Mouse (Mus musculus) mouse trophoblast stem cell (cell line): ENCODE results near the gene Csnk2b.

Source experiments
- in situ Hi-C, 2 experiments: fragments of 300-500 bp; cut with MseI, MboI; formaldehyde crosslinking; loops; 2 replicates in 1 of 2; 3 replicates in 1 of 2; pipeline ENCODE4 v1.15.1; 2025

Gene Csnk2b

DNA sequence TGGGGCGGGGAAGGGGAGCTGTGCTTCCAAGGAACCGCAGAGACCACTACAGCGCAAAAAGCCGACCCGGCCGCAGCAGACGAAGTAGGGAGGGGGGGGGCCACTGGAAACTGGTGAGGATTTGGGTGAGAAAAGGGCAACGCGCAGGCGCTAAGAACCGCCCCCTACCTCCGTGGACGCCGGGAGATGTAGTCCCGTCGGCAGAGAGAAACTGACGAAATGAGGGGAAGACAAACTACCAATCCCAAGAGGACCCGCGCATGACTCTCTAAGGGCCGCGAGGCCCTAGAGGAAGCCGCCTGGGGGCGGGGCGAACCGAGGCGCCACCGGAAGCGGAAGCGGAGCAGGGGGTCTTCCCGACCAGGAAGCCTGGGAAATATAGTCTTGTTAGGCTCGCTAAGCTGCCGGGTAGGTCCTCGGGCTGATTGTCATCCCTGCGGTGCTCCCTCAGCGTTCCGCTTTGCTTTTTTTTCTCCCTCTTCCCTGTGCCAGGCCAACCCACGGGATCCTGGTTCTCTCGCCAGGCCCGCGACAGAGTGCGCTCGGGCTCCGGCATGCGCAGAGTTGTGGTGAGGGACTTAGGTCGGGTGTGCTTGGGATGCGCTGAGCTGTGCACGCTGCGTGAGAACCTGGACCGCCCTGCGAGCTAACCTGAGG is 582 bp downstream of the Csnk2b start, which contains the start of gene Gpank1:
TSS of gene Gpank1 (plus strand) at position 313 of the 657 bp plus-strand sequence.
- in situ Hi-C loops = loop anchor here in 1 of 2 experiments (25.0 kb wide), 1 partner anchor 109 kb away; the partner anchor contains the start of genes Vars and Vwa7

DNA sequence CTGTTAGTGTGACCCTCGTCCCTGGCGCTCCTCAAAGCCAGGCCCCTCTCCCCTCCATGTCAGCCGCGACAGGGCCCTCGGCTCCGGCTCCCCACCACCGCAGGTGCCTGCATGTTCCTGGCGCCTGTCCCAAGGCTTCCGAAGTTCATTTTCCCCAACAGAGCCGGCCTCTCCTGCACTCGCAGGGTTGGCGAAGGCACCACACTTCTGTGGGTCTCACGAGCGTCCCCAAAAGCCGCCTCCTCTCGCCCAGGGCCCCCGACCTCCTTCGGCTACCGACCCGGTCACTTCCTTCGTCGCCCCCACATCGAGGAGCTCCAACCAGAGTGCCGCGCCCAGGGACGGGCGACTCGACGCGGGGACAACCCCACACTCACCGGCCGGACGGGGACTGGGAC is 1.1 kb downstream of the Csnk2b start:
- in situ Hi-C loops = loop anchor here in 1 of 2 experiments (25.0 kb wide), 1 partner anchor 108 kb away; the partner anchor contains the start of genes Vars and Vwa7

DNA sequence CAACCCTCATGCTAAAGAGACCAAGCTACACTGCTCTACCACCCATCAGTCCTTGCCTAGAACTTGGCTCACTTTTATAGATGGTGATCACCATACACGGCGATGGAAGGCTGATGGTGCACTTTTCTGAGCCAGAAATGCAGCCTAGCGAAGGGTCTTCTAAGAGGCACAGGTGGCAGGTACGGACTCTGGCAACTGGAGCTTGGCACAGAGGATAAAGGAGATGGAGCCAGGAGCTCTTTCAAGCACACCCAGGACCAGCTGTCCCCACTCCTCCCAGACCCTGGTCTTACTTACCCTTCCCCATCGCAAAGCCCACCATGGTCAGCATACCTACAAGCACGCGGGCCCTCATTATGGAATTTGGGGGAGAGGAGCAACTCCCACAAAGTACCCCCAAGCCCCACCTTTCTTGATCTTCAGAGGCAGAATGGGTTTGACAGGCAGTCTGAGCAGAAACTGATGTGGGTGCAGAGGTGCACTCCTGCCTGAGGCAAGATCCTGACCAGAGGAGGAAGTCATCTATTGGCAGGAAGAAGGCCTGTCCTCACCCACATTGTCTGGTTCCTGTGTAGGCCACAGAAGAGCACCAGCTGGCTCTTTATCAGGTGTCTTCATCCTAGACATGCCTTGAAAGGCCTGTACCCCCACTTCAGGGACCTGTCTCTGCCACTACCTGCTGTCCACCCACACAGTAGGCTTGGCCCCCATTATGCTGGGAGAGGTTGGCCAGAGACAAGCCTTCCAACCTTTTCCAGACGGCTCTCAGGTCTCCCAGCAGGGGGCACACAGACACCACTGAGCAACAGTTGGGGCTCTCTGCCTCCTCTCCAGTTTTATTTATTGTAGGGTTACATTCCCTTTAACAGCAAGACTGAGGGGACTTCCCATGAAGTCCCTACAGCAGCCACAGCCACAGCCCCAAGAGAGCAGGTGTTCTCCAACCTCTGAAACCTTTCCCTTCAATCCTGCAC is 6.5 kb downstream of the Csnk2b start, which contains the start of gene Ly6g5b:
TSS of gene Ly6g5b (minus strand) at position 383 of the 974 bp plus-strand sequence.
- in situ Hi-C loops = loop anchor here in 1 of 2 experiments (25.0 kb wide), 1 partner anchor 103 kb away; the partner anchor contains the start of genes Vars and Vwa7

DNA sequence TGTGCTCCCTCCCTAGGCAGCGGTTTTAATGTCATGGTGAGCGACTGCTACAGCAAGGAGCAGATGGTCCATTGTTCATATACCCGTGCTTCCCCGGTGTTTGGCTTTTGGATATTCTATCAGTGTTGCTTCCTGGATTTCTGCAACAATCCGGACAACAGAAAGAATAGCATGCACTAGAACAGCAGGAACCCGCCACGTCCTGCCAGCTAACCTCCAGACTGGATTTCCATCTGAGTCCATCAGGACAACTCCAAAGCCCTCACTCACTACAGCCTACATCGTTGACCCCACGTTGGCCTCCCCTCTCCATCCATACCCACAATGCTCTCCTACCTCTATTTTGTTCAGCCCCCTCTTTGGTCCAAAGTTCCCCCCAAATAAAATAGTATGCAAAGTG is 10.1 kb downstream of the Csnk2b start:
- in situ Hi-C loops = loop anchor here in 1 of 2 experiments (25.0 kb wide), 1 partner anchor 99 kb away; the partner anchor contains the start of genes Vars and Vwa7

DNA sequence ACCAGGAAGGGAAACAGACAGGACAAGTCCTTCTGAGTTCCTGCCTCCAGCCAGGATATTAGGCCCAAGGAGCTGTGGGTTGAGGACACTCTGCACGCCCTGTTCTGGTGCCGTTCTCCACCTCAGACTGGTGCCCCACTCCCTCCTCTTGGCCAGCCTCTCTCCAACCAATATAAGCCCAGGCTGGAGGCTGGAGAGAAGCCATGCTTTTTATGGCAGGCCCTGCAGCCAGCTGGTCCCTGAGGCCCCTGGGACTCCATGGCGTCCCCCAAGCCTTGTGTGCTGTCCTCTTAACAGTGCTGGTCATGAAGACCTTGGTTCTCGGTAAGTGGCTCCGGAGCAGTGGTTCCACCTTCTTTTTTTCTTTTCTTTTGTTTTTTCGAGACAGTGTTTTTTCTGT is 13.8 kb downstream of the Csnk2b start, which contains the start of gene Ly6g5c:
TSS of gene Ly6g5c (plus strand) at position 183 of the 400 bp plus-strand sequence.
- in situ Hi-C loops = loop anchor here (5.0 to 25.0 kb wide), 2 partner anchors 86 to 96 kb away; partner anchors contain the start of genes Vars (in 1 of the 2) and Vwa7 (in 1 of the 2)

DNA sequence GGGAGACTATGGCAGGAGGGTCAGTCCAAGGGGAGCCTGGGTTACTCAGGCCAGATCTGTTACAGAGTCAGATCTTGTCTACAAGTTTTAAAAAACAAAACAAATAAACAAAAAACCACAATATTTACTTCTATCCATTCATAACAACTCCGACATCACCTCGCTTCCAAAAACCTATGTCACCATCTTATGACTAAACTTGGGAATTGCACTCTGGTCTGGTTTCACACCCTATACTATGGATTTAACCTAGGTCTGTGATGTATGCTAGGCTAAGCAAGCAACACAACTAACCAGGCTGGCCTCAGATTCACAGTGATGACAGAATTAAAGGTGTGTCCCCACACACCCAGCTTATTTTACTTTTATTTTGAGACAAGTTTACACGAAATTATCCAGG is 15.3 kb downstream of the Csnk2b start:
- in situ Hi-C loops = loop anchor here (5.0 to 25.0 kb wide), 2 partner anchors 84 to 94 kb away; partner anchors contain the start of genes Vars (in 1 of the 2) and Vwa7 (in 1 of the 2)

DNA sequence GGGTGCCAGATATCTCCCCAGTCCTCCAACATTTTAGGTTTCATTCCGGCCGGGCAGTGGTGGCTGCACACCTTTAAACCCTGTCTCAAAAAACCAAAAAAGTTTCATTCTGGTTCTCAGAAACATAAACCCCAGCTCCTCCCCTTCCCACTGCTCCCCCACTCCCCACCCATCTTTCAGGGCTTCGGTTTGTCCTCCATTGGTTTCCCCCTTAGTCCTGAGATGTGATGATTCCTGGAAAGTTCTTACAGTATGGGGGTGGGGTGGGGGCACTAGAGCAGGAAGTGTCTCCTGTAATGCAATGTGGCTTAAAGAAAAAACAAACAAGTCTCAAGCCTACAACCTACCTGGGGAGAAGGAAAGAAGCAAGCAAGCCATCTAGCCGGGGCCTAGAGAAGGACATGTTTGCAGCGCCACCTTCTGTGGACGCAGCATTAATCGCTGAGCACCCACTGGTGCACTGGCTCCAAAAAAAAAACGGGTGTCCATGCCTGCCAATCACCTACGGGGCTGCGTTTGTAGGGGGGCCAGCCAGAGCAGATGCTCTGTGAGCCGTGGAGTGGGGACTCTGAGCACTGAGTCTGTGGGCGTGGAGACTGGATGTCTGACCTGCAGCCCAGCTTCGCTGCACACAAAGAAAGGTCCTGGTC is 16.0 kb downstream of the Csnk2b start:
- in situ Hi-C loops = loop anchor here (5.0 to 25.0 kb wide), 2 partner anchors 84 to 94 kb away; partner anchors contain the start of genes Vars (in 1 of the 2) and Vwa7 (in 1 of the 2)

DNA sequence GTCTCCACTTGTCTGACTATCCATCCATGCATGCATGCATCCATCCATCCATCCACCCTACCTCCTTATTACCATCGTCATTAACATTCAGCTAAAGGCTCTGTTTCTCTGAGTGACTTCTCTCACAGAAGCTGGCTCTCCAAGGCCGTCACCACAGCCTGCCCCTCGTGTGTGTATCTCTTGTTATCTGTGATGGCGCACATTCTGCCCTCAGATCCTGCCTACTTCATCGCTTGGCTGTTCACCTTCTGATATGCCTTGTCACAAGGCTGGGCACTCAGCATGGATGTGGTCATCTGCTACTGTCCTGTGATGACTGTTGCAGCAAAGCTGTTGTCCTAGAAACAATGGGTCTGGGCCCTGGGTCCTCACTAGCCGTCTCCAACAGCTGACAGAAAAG is 17.1 kb downstream of the Csnk2b start:
- in situ Hi-C loops = loop anchor here (5.0 to 25.0 kb wide), 2 partner anchors 82 to 92 kb away; partner anchors contain the start of genes Vars (in 1 of the 2) and Vwa7 (in 1 of the 2)

DNA sequence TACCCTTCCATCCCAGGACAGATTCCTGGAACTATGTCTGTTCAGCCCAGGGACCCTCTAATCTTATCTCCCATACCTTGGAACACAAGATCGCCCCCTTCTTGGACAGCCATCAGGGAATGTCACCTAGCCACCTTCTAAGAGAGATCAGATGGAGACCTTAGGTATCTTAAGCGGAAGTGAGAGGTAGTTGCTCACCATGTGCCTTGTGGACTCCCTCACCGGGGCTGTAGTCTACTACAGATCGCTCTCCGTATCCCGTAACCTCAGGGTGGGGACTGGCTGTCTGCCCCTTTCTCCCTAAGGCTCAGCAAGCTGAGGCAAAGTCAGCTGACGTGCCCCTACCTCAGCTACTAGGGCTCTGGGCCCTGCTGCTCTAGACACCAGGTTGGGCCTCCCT is 17.8 kb downstream of the Csnk2b start:
- in situ Hi-C loops = loop anchor here in 1 of 2 experiments (25.0 kb wide), 1 partner anchor 92 kb away; the partner anchor contains the start of genes Vars and Vwa7

DNA sequence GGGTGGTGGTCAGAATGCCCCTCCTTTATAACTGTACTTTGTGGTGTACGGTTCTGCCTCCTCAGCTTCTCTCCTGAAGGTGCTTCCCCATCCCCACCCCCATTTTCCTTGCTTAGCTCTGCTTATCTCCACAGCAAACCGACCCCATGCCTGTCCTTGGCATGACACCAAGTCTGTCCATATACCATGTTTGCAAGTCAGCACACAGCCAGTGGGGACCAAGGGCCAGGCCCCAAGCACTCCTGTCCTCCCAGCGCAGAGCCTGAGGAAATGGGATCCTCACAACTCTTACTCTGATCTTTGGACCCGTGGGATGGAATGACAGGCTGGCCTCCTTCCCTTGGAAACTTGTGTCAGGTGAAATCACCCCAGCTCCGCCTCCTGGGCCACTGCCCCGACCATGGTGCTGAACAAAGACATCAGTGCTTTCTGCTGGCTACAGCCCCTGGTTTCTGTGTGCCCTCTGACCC is 18.6 kb downstream of the Csnk2b start:
- in situ Hi-C loops = loop anchor here in 1 of 2 experiments (25.0 kb wide), 1 partner anchor 91 kb away; the partner anchor contains the start of genes Vars and Vwa7

DNA sequence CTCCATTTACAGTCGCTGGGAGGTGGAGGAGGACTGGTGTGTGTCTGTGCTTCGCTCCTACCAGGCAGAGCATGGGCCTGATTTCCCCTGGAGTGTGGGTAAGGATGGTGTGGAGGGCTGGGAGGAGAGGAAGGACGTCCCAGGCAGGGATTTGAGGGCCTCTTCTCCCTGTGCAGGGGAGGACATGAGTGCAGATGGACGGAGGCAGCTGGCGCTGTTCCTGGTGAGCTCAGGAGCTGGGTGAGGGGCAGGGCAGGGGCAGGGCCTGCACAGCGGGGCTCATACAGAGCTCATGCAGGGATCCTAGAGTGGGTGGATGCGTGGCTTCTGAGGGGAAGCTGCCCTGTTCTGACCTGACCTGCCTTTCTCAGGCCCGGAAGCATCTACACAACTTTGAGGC is 19.6 kb downstream of the Csnk2b start:
- in situ Hi-C loops = loop anchor here in 1 of 2 experiments (25.0 kb wide), 1 partner anchor 90 kb away; the partner anchor contains the start of genes Vars and Vwa7

DNA sequence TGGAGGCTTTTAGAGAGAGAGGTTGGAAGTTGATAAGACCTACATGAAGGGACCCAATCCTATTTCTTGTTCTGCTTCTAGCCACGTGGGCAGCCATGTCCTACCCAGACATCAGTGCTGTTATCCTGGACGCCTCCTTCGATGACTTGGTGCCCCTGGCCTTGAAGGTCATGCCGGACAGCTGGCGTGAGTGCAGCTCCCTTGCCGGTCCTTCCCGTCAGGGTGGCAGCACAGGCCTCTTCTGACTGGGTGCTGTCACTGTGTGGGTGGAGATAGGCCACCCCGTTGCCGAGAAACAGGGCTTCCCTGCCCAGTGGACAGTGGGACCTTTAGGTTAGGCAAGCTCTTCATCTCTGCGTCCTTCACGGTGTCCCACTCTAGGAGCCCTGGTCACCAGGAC is 20.7 kb downstream of the Csnk2b start:
- in situ Hi-C loops = loop anchor here in 1 of 2 experiments (25.0 kb wide), 1 partner anchor 89 kb away; the partner anchor contains the start of genes Vars and Vwa7

DNA sequence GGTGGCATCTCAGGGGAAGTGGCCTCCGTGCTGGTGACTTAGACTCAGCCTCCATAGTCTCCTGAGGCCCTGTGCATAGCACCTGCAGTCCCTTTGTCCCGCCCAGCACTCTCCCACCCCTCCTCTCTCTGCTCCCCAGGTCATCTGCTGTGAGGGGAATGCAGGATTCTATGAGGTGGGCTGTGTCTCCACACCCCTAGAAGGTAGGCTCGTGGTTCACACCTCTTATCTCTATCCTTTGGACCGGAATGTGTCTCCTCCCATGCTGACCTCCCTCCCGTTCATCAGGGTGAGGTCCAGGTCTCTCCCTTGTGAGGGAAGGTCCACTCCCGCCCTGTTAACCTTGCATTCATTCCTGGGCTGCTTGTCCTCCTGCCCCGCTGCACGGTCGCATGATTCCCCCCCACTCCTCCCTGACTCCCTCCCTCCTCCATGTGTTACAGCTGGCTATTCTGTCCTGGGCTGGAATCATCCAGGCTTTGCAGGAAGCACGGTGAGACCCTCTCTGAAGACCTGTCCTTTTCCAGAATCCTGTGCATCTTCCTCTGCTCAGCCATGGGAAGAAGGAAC is 21.6 kb downstream of the Csnk2b start:
- in situ Hi-C loops = loop anchor here in 1 of 2 experiments (25.0 kb wide), 1 partner anchor 88 kb away; the partner anchor contains the start of genes Vars and Vwa7

DNA sequence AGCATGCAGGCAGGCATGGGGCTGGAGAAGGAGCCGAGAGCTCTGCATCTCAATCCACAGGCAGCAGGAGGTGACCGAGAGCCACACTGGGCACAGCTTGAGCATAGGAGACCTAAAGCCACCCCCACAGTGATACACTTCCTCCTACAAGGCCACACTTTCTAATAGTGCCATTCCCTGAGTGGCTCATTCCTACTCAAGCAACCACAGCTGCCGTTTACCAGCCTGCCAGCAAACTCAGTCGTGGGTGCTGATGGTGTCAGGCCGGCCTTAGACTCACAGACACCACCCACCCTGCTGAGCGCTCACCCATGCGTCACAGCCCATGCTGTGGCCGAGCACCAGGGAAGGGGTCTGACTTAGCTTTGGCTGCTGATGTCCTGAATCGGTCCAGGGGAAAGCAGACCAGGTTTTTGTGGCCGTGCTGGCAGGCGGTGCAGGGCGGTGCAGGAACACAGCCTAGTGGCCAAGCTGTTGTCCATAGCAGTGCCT is 24.6 kb downstream of the Csnk2b start:
- in situ Hi-C loops = no loop called here

DNA sequence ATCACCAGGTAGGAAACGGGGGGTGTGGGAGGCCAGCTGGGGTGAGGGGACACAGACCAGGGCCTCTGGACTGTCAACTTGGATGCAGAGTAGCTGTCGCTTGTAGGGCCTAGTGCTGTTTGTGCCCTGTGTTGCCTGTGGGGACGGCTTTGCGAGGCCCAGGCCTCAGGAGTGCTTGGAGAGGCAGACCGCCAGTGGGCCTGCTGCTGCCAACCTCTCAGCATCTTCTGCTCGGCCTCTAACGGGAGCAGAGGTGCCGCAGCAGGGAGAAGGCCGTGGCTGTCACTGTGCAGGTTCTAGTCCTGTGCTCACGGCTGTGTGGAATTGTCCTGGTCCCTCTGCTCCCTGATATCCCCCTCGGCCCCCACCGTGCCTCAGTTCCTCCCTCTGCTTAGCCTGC is 25.3 kb downstream of the Csnk2b start:
- in situ Hi-C loops = no loop called here

DNA sequence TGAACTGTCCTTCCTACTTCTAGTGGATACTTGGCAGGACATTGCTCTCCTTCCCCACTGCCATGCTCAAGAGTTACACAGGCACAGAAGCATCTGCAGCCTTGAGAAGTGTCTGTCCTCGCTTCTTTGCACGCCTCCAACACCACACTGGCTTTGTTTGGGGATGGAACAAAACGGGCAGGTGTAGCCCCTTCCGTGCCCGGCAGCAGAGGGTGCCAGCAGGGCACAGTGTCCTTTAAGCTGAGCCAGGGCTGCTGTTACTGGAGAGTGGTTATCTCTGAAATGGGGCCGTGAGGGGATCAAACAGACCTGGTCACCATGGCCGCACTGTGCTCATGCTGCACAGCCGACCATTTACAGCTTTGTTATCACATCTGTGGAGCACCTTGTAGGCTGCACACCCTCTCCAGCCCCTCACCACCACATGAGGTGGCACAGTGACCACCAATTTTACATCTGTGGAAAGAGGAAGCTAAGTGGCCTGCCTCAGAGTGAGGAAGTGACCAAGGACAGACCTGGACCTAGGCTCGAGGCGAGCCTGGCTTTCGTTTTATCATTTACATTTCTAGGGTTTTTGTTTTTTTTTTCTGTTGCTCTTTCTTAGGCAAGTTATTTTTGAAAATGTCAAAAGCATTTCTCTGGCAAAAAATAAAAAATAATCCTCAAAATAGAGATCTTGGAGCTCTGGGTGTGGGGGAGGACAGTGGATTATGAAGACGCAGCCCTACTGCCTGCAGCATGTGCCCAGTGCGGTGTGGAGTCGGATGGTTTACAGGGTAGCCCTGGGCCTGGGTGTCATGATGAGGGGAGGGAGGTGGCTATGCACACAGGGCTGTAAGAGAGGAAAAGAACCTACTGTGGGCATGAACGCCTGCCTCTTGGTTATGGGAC is 27.1 kb downstream of the Csnk2b start:
- in situ Hi-C loops = no loop called here

DNA sequence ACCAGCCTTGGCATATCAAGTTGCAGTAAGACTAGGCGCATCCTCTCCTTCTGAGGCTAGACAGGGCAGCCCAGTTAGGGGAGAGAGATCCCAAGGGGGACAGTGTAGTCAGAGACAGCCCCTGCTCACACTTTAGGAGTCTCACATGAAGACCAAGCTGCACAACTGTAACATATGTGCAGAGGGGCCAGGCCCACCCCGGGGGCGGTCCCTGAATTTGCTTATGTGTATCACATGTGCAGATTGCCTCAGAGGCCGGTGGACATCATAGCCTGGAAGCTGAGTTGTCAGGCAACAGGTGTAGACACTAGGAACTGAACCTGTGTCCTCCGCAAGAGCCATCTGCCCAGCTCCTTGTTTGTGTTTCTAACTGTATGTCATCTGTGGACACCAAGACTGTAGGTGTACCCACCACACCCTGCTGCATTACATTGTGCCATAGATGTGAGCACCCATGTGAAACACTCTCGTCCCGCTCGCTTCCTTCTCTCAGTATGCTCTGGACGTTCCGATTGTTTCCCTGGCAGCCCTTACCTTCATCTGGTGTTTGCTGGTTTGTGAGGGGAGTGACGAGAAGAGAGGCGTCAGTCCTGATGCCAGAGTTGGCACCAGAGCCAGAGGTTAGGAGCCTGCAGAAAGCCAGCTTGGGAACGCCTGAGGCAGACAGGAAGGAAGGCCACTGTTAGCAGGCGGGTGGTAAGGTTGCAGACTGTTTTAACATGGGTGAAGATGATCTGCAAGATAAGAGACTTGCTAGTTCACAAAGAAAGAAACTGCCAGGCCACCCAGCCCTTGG is 29.3 kb downstream of the Csnk2b start:
- in situ Hi-C loops = no loop called here
